Mouse (Mus musculus) urinary bladder, adult 2 months (tissue): ENCODE results near the gene Frmd5. TPM values are rescaled to one million over a fixed set of nuclear protein-coding genes. Genes with fewer than 3 reads are reported as not detected.

Source experiments
- DNase-seq: peaks from one replicate; pipeline ENCODE4 v3.0.0; 2022; ENCODE audit warnings: low spot score
- polyA plus RNA-seq: library from polyadenylated mRNA; depleted of rRNA; stranded (reverse); fragments of >200 nt; gene quantifications from 2 replicates; pipeline ENCODE4 v1.2.3, GENCODE M21; 2012

Frmd5 gene
- polyA plus RNA-seq, 1 experiment, result 4.8 TPM

DNA sequence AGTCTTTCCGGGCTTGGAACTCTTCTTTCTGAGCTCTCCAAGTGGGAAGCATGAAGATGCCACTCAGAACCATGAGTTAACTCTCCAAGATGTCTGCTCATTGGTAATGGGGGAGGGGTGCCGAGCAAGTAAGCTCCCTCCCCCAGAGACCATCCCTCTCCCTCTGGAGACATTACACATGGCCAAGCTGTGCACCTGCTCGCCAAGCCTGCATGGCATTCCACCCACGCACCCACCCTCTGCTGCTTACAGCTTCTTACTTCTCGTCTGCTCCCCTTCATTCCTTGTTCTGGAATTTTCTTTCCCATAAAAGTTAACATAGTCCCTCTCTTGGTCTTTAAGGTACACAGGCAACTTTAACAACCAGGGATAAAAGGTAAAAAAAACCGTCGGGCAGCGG lies 123.3 kb downstream of the Frmd5 start:
- no peak for DNase-seq

- DNase-seq, result no peak
These were observed 124.5 kb downstream of the Frmd5 start for GRCm38 (mm10) chr2:121682361-121682760.

DNA sequence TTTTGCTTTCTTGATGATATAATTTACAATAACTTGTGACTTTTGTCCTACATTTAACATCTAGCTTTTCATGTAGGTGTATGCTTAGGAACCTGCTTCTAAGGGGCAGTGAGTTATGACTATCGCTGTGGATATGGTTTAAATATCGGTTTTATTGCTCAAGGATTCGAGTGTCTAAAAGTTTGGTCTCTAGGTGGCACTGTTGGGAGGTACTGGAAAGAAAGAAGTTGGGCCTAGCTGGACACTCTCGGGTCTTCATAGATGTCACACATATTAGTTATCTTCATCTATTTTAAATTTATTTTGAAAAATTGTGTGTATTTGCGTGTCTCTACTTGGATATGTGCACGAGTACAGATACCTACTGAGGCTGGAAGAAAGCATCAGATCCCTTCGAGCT lies 127.2 kb downstream of the Frmd5 start:
- DNase-seq, result no peak

- DNase-seq, result no peak
These were observed 129.3 kb downstream of the Frmd5 start for GRCm38 (mm10) chr2:121677649-121677986.

GRCm38 (mm10) chr2:121676951-121677648 lies 129.8 kb downstream of the Frmd5 start:
- DNase-seq, result no peak

DNA sequence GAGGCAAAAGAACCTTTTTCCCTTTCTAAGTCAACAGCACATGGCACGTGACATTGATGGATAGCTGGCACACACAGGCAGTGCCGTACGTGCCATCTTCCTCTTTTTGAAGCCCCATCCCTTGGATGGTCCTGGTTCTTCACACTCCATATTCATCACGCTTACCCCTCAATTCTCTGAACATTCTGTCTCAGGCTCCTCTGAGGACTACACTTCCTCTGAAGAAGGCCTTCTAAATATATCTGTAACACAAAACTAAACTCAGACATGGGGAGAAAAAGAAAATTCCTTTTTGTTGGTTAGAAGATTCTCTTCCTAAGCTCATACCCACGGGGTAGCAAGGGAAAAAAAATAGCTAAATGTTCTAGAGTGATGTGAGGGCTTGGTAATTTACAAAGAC lies 131.0 kb downstream of the Frmd5 start:
- DNase-seq, result no peak

- no peak for DNase-seq
These were observed 131.8 kb downstream of the Frmd5 start for GRCm38 (mm10) chr2:121675136-121675535.

DNA sequence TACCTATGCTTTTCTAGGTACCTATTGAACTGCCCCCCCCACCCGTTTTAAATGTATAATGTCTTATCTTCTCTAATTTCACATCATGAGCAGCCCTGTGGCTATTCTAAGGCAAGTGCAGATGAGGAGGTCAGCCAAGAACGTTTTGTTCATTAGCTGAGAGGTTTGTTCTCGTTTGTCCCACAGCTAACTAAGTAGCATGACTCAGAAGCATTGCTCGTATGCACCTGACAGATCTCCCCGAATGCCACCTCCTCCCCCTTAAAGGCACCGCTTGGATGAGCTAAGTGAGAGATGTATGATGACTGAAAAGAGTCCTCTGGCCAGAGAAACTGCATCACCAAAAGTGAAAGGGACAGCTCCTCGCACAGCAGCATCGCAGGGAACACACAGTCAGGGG lies 132.7 kb downstream of the Frmd5 start:
- no peak for DNase-seq

GRCm38 (mm10) chr2:121669846-121670245 lies 137.0 kb downstream of the Frmd5 start:
- DNase-seq, result no peak

DNA sequence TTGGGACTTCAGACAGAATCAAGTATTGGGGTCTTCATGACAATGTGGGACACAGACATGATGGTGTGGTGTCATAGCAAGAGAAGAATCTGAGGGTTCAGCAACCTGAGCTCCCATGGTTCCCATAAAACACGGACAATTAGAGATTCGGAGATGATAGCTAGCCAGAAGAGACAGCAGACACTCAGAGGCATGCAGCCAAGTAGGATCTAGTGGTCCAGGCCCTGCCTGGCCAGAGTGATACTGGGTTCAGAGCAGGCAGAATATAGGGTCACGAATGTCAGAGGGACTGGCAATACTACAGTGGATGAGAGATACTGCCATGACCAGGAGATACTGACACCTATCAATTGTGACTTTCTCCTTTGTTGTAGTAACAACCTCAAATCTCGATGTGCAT lies 138.6 kb downstream of the Frmd5 start:
- no peak for DNase-seq

DNA sequence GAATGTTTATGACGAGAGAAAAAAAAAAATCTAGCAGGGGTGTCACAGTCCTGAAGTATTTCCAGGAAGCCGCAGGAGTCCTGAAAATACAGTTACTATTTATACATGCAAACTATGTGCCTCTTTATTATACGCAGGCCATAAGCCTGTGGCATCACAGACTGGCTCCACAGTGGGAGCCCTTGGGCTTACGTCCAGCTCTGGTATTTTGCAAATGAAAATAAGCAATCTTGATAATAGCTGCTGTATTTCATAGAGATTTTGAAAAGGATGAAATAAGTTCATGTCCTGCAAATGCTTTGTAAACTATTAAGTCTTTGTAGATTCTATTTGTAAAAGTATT lies 145.8 kb downstream of the Frmd5 start:
- no peak for DNase-seq

DNA sequence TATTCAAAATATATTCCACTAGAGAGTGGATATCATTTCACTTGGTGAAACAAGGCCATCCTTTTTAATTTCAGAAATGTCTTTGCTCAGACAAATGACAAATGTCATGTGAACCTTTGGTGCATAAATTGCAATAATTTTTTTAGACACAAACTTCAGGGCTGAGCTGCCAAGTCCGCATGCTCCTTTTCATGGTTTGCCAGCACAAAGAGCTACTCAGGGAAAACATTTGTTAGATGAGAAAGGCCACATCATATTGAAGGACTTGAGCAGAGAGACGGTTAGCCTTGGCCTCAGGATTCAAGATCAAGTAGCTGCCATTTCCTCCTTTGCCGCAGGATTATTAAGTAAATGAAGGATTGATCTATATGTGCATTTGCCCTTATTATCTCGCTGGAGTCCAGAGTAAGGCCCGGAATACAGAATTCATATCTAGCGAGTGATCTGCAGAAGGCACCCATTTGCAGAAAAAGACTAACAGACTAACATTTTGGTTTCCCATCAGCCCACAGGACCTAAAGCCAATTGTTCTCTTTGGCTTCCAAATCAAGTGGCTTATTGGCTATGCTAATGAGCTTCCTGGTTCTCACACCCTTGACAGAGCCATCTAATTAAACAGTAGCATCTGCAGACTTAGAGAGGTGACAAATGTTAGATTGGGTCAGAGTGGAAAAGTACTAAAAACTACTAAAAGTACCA lies 146.3 kb downstream of the Frmd5 start:
- no peak for DNase-seq

DNA sequence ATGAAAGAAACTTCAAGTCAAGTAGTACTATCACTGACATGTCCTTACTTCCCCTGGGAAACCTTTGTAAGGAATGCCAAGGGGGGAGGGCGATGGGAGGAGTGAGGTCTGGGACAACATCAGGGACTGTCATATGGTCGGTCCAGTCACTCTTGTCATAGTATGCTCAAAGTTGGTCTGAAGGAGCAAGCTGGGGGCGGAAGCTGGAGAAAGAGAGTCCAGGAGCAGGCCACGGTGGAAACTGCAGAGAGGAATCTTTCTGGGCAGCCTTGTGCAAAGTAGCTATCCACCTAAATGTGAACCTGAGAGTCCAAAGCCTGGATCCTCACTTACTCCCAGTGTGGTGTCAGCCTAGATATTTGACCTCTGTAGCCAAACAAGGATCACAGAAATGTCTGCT lies 147.5 kb downstream of the Frmd5 start:
- no peak for DNase-seq

GRCm38 (mm10) chr2:121658123-121658767 lies 148.6 kb downstream of the Frmd5 start:
- no peak for DNase-seq

GRCm38 (mm10) chr2:121655966-121656365 lies 150.9 kb downstream of the Frmd5 start:
- DNase-seq, result no peak

GRCm38 (mm10) chr2:121655106-121655505 lies 151.8 kb downstream of the Frmd5 start:
- no peak for DNase-seq

- no peak for DNase-seq
These were observed 160.4 kb downstream of the Frmd5 start for GRCm38 (mm10) chr2:121646528-121646927.

GRCm38 (mm10) chr2:121642934-121643333 lies 164.0 kb downstream of the Frmd5 start:
- DNase-seq, result no peak

DNA sequence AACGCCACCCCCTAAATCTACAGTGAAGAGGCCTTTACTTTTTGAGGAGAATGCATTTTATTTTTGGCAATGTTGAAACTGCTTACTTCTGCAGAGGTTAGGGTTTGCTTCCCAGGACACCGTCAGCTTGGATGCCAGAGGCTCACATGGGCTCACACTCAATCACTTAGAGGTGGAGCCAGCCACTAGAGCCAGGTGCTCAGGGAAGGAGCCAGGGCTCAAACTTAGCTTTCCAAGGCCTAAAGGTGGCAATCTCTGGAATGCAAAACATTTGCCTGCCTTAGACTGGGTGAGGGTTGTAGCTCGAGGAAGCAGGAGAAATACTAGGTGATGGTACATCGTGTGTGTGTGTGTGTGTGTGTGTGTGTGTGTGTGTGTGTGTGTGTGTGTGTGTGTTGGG lies 174.8 kb downstream of the Frmd5 start:
- DNase-seq, result no peak

- DNase-seq, result no peak
These were observed 176.6 kb downstream of the Frmd5 start for GRCm38 (mm10) chr2:121630286-121630685.

DNA sequence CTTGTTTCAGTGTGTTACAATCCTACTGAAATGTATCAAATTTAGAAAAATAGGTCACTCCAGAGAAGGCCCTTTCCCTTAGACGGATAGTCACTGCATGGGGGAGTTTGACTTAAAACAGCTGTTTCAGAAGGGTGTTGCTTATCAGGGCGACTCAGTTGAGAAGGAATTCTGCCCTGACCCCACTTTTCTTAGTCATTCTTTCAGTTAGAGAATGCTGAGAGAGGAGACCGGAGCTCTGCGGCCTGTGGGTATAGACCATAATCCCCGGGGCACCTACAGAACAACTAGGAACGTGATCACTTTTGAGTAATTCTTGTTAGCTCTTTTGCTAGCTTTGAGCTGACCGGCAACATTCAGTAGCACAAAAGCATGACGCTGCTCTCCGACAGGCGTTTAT lies 178.6 kb downstream of the Frmd5 start:
- no peak for DNase-seq

DNA sequence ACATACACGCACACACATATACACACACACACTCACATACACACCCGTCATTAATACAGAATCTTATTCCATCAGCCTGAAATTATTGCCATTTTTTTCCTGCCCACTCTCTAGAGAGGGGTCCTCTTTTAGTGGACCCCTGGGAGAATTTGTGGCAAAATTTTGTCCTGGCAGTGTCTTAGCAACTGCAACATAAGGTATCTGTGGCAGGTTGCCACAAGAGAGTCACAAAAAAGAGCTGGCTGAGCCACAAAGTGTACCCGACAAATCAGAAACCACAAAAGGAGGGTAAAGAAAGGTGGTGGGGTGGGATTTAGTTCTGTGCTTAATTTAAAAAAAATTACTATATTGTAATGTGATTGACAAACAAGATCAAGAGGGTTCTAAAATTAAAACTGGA lies 181.0 kb downstream of the Frmd5 start:
- DNase-seq, result no peak
